Mouse (Mus musculus): ENCODE results near the gene Trim44.

GRCm38 (mm10) chr2:102407363-102408184 lies at the start of gene Trim44:
- no peak for TF ChIP-seq CTCF (IDR thresholded peaks at IDR 0.05; ENCODE audit: extremely low read depth, insufficient read depth, low read length)
- TF ChIP-seq POLR2A (IDR thresholded peaks at IDR 0.05; ENCODE audit: extremely low read depth, insufficient read depth, low read length), result no peak
